Mouse (Mus musculus) embryo, embryonic 9.5 days (tissue): ENCODE data around the gene Olfr1348.
"Not testable (repeated sequence)": the region's sequence is repeated elsewhere in the genome, so short reads cannot be mapped to it uniquely, and the experiment has no call there.

ENCODE experiments used
- DNase-seq: peaks from one replicate; pipeline ENCODE4 v3.0.0-alpha.2; 2017; ENCODE audit errors: extremely low spot score

Gene Olfr1348

GRCm38 (mm10) chr7:6508648-6509047, at the start of gene Olfr1348:
Olfr1348 (minus strand) TSS chr7:6508748.
- no peak for DNase-seq

- no peak for DNase-seq
Observed at GRCm38 (mm10) chr7:6526141-6526540, 17.6 kb upstream of the Olfr1348 start.

GRCm38 (mm10) chr7:6525001-6525400, 16.5 kb upstream of the Olfr1348 start:
- no peak for DNase-seq

- DNase-seq: no peak
Observed at GRCm38 (mm10) chr7:6522850-6523249, 14.3 kb upstream of the Olfr1348 start, which contains the start of gene Olfr1349. Olfr1349 (minus strand) TSS chr7:6522950.

GRCm38 (mm10) chr7:6521666-6522065, 13.1 kb upstream of the Olfr1348 start:
- DNase-seq: no peak

GRCm38 (mm10) chr7:6499655-6500054, 8.9 kb downstream of the Olfr1348 start, which contains the start of gene Olfr1347:
Olfr1347 (minus strand) TSS chr7:6499755.
- DNase-seq: no peak

GRCm38 (mm10) chr7:6486841-6487240, 21.7 kb downstream of the Olfr1348 start, which contains the start of gene Olfr5:
Olfr5 (minus strand) TSS chr7:6486941.
- DNase-seq: no peak

- DNase-seq: not testable (repeated sequence)
Observed at GRCm38 (mm10) chr7:6477633-6478032, 30.9 kb downstream of the Olfr1348 start.

- no peak for DNase-seq
Observed at GRCm38 (mm10) chr7:6466951-6467350, 41.6 kb downstream of the Olfr1348 start, which contains the start of gene Olfr1346. Olfr1346 (plus strand) TSS chr7:6467101.

- no peak for DNase-seq
Observed at GRCm38 (mm10) chr7:6456399-6456798, 52.1 kb downstream of the Olfr1348 start.

GRCm38 (mm10) chr7:6455868-6456267, 52.7 kb downstream of the Olfr1348 start, which contains the start of gene Olfr1336:
Olfr1336 (plus strand) TSS chr7:6456168.
- no peak for DNase-seq
